Mouse (Mus musculus): Measurements from ENCODE around the gene Spef1. TPM values are rescaled to one million over a fixed set of nuclear protein-coding genes. Genes with fewer than 3 reads are reported as not detected.

Spef1 gene
- polyA plus RNA-seq, 1 experiment from 2014 or later: 11.5 TPM

DNA sequence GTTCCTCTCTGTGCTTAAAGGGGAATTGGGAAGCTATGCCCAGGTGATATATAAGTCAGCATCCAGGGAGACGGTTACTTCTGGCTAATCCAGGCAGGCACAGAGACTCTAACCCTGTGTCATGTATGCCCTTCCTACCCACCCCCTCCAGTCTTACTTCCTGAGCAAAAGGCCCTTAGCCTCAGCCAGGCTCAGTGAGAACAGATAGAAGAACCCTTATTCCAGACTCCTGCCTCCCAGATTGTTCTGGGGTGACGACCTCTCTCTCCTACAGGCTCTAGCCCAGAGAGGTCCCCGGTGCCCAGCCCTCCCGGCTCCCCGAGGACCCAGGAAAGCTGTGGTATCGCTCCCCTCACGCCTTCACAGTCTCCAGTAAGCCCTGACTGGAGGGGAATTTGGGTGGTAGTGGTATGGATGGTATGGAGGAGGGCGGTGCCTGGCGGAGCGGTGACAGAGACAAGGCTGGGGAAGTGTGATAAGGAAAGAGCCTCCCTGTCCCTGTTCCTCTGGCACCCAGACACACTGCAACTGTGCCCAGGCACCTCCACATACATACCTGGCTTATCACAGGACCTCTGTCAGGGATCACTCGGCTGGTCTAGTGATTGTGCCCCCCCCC lies 51.5 kb downstream of the Spef1 start:
- no peaks in the 10 kb centered on the region for H3K36me3 ChIP-seq
- H3K4me1 ChIP-seq (replicated peaks): no peaks in the 10 kb centered on the region
- H3K9me3 ChIP-seq: no peaks in the 10 kb centered on the region
- H3K4me3 ChIP-seq (replicated peaks): no peak overlapping the region
- H3K27ac ChIP-seq: no peak overlapping the region
- no peaks in the 10 kb centered on the region for H3K27me3 ChIP-seq
- WGBS: 80% methylated on average over 11 of the region's 11 CpGs
- no peak overlapping the region for H3K4me2 ChIP-seq (replicated peaks)
- no peak overlapping the region for H3K9ac ChIP-seq (replicated peaks)
- ATAC-seq: no peak

DNA sequence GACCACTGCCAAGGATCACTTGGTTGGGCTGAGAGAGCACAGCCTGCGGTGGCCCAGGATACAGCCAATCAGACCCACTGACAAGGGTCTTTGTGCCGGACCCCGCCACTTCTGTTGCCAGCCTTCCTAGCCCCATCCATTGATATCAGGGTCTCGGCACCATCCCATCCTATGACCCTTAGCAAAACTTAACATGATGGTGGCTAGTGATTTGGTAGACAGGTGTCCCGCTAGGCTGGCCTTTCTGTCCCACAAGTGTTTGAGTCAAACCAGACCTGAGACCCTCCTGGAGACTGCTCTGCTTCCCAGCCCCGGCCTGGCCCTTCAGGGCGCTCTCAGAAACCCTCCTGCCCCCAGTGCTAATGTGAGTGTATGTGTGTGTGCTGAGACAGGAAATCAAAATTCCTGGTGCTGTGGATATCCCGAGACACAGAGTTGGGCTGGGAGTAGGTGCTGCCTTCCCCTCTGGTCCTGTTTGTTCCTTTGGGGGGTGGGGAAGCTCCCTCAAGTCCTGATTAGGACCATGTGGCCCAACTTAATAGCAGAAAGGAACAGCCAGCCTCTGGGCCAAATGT lies 52.2 kb downstream of the Spef1 start:
- H3K9me3 ChIP-seq: no peaks in the 10 kb centered on the region
- H3K27ac ChIP-seq: no peak overlapping the region
- no peak overlapping the region for H3K4me3 ChIP-seq (replicated peaks)
- no peak overlapping the region for H3K9ac ChIP-seq (replicated peaks)
- no peak for ATAC-seq
- no peak overlapping the region for H3K4me2 ChIP-seq (replicated peaks)
- no peaks in the 10 kb centered on the region for H3K36me3 ChIP-seq
- H3K27me3 ChIP-seq: no peaks in the 10 kb centered on the region
- 83% methylated on average over 8 of the region's 8 CpGs for WGBS
- H3K4me1 ChIP-seq (replicated peaks): no peaks in the 10 kb centered on the region

DNA sequence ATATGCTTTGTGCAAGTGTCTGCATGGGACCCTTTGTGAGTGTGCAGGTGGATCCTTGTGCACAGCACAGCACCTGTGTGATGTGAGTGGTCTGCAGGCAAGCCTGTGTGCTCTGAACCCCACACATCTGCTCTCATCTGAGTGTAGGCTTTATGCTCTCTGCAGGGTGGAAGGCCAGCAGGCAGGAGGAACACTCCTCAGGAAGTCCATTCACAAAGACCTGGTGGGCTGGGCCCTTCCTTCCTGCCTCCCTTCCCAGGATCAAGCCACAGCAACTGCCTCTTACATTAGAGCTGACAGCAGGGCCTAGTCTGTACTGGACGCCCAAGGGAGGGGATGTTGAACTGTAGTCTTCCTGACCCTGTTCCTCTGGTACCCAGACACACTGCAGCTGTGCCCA lies 52.7 kb downstream of the Spef1 start:
- no peaks in the 10 kb centered on the region for H3K9me3 ChIP-seq
- H3K4me2 ChIP-seq (replicated peaks): no peak overlapping the region
- 72% methylated on average over 1 of the region's 1 CpGs for WGBS
- no peaks in the 10 kb centered on the region for H3K36me3 ChIP-seq
- H3K27me3 ChIP-seq: no peaks in the 10 kb centered on the region
- H3K4me1 ChIP-seq (replicated peaks): no peaks in the 10 kb centered on the region
- H3K27ac ChIP-seq: no peak overlapping the region
- H3K4me3 ChIP-seq (replicated peaks): no peak overlapping the region
- ATAC-seq: no peak
- H3K9ac ChIP-seq (replicated peaks): 0 out of 2 replicates have a peak overlapping the region, but pooled peaks have one; percentile 6

DNA sequence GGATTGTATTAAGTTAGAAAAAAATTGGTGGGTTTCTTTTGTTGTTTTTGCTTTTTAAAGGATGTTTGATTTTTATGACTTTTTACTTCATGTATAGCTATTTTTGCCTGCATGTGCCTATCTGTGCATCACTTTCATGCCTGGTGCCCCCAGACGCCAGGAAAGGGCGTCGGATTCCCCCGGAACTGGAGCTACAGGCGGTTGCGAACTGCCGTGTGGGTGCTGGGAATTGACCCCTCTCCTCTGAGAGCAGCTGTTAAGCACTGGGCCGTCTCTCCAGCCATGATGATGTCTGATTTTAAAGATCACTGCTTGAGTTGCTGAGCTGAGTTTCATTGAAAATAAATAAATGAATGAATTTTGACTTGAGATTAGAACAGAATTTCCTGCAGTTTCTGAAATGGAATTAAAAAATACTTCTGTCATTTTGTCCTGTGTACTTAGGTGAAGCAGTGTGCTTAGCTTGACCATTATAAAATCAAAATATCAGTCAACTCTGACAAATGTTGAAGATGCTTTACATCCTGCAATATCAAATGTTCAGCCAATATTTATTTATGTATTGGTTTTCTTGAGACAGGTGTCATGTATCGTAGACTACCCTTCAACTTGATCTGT lies 54.0 kb downstream of the Spef1 start, which contains the start of gene Gm11037:
TSS of gene Gm11037 (plus strand) at position 568 of the 618 bp plus-strand sequence.
- ATAC-seq: no peak
- WGBS: 91% methylated on average over 9 of the region's 9 CpGs
- Histone ChIP-seq H3K27ac (no peak within 1 kb of the TSS), H3K9ac (replicated peaks) (0 out of 2 replicates have a peak within 1 kb of the TSS, but pooled peaks have one; percentile 6), H3K9me3 (no peaks in the 10 kb centered on the region), H3K4me2 (replicated peaks) (no peak within 1 kb of the TSS), H3K4me3 (replicated peaks) (no peak within 1 kb of the TSS), H3K4me1 (replicated peaks) (no peaks in the 10 kb centered on the region), H3K27me3 (no peaks in the 10 kb centered on the region), H3K36me3 (no peaks in the 10 kb centered on the region)

DNA sequence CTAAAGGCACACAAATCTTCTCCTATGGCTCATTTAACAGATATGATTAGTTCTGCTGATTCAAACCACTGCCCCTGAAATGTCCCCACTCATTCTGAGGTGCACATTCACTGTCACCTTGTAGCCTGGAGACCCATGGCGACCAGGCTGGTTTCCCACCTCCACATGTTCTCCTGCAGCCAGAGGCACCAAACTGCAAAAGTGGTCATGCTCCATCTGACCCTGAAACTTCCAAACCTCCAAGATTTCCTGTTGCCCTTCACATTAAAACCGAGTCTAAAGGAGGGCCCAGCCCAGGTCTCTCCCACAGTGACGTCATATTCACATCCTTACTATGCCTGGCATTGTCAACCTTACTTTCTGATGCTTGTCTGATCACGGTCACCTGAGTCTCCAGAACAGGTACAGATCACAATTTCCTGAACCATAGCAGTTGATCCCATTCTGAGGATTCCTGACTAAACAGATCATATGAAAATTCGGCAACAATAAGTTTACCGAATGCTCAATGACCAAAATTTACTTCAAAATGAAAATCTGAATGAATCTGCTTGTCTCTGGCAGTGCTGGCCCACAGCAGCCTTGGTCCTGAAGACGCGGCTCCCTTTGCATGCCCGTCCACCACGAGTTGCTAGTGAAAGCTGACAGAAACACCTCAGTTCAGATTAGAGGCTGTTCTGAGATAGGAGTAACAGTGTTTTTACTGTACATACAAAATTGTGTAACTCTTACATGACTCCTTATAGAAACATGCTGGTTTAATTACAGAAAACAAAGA lies 54.8 kb downstream of the Spef1 start:
- Histone ChIP-seq H3K4me3 (replicated peaks) (no peak overlapping the region), H3K27me3 (no peaks in the 10 kb centered on the region), H3K9ac (replicated peaks) (no peak overlapping the region), H3K4me1 (replicated peaks) (peaks cover 5% of the 10 kb centered on the region), H3K36me3 (no peaks in the 10 kb centered on the region), H3K9me3 (no peaks in the 10 kb centered on the region), H3K27ac (no peak overlapping the region), H3K4me2 (replicated peaks) (no peak overlapping the region)
- WGBS: 85% methylated on average over 10 of the region's 10 CpGs
- no peak for ATAC-seq

DNA sequence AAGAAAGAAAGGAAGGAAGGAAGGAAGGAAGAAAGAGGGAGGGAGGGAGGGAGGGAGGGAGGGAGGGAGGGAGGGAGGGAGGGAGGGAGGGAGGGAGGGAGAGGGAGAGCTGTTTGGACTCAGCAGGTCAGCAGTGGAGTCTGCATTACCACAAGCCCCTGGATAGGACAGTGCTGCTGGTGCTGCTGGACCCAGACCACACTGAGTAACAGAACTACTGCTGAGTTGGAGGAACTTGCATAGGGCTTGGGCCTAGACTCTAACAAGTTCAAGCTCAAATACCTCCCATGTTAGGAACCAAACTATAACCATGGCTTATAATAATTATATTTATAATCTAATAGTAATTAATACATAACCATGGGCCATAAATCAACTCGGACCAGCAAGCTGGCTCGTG lies 56.2 kb downstream of the Spef1 start:
- Histone ChIP-seq H3K4me1 (replicated peaks) (peaks cover 15% of the 10 kb centered on the region), H3K9me3 (no peaks in the 10 kb centered on the region), H3K27me3 (no peaks in the 10 kb centered on the region), H3K9ac (replicated peaks) (no peak overlapping the region), H3K4me2 (replicated peaks) (no peak overlapping the region), H3K4me3 (replicated peaks) (no peak overlapping the region), H3K27ac (no peak overlapping the region), H3K36me3 (no peaks in the 10 kb centered on the region)
- whole genome bisulfite sequencing: 89% methylated on average over 2 of the region's 2 CpGs
- ATAC-seq: no peak

DNA sequence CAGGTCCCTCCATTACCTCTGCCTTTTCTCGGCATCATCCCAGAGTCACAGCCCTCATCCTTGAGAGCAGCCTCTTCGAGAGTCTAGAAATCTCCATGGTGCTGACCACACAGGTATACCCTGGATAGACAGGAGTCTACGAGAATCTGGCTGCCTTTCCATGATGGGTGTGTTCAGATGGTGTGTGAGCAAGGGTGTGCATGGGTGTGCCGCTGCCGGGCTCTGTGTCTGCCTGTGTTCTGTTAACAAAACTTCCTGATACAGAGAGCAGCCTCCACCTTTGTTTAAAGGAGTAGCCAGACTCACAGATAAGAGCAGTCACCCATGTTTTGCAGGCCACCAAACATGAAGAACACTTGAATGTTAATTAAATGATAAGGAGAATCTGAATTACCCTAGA lies 57.2 kb downstream of the Spef1 start:
- Histone ChIP-seq H3K4me3 (replicated peaks) (no peak overlapping the region), H3K4me2 (replicated peaks) (no peak overlapping the region), H3K9me3 (no peaks in the 10 kb centered on the region), H3K4me1 (replicated peaks) (peaks cover 15% of the 10 kb centered on the region), H3K36me3 (no peaks in the 10 kb centered on the region), H3K27me3 (0 out of 2 replicates have a peak, but pooled peaks cover 3% of the 10 kb centered on the region), H3K9ac (replicated peaks) (no peak overlapping the region), H3K27ac (no peak overlapping the region)
- ATAC-seq: no peak
- 91% methylated on average over 5 of the region's 5 CpGs for WGBS

DNA sequence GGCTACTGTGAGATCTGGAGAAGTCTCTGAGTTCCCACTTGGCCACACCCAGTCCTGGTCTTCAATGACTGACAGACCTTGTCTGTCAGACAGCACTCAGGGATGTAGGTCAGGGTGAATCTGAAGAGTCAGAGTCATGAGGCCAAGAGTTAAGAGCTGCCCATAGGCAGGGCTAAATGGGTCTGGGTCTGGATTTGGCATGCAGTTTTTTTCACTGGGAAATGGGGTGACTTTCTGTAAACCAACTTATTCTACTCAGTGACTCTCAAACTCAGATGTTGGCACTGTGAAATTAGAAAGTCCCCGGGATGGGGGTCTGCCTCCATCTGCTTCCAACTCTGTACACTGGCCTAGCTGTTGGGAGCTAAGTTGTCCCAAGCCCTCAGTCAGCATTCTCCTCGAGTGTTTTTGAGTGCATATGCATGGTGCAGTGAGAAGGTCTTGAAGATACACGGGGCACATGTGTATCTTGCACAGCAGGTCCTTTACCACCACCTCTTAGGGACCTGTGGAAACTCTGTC lies 58.4 kb downstream of the Spef1 start:
- 90% methylated on average over 3 of the region's 3 CpGs for WGBS
- Histone ChIP-seq H3K4me1 (replicated peaks) (peaks cover 15% of the 10 kb centered on the region), H3K36me3 (no peaks in the 10 kb centered on the region), H3K9ac (replicated peaks) (no peak overlapping the region), H3K4me3 (replicated peaks) (no peak overlapping the region), H3K27ac (no peak overlapping the region), H3K9me3 (no peaks in the 10 kb centered on the region), H3K4me2 (replicated peaks) (no peak overlapping the region), H3K27me3 (0 out of 2 replicates have a peak, but pooled peaks cover 3% of the 10 kb centered on the region)
- ATAC-seq: no peak

DNA sequence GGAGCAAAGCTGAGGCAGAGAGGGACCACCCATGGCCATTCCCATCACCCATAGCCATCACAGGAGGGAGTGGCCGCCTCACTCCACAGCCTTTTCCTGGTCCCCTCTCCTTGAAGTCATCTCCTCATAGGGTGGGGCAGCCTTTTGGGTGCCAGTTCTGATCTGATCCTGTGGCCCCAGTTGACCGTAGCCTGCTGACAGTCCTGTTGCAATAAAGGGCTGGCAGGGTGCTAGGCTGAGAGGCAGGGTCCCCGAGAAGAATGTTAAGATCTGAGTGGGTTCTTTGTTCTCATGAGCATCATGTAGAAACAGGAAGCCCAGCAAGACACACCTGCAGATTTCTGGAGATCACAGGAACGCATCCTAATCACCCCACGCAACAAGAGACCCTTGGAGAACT lies 58.9 kb downstream of the Spef1 start:
- no peak overlapping the region; the same call in 1 of the 2 replicates for H3K4me3 ChIP-seq (replicated peaks)
- 0 out of 2 replicates have a peak, but pooled peaks cover 3% of the 10 kb centered on the region for H3K27me3 ChIP-seq
- no peak overlapping the region for H3K9ac ChIP-seq (replicated peaks)
- peak overlapping the region; percentile 89; the same call in 1 of the 2 replicates for H3K4me2 ChIP-seq (replicated peaks)
- 91% methylated on average over 5 of the region's 5 CpGs for WGBS
- no peak overlapping the region for H3K27ac ChIP-seq
- no peaks in the 10 kb centered on the region for H3K9me3 ChIP-seq
- ATAC-seq: no peak
- H3K4me1 ChIP-seq (replicated peaks): peaks cover 15% of the 10 kb centered on the region
- no peaks in the 10 kb centered on the region for H3K36me3 ChIP-seq

DNA sequence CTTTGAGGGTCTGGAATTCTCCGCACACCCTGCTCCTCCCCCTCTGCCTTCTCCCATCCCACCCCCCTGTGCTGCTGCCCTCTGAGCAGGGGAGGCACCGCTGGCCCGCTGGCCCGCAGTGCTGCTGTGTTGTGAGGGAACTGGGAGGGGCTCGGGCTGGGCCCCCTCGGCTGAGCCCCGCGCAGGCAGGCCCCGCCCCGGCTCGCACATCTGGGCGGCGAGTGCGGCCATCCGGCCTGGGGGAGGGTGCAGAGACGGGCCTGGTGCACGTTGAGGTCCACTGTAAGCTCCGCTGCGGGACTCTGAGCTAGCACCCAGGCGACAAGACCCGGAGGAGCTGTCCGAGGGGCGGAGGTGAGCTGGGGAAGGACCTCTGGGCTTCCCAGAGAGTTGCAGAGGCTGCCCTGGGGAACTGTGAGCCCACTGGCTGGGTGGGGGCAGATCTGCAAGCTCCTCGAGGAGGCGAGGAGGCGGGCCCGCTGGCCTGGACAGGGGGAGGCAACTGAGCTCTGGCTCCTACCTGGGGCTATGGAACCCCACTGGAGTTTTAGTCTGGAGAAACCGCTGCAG lies 59.8 kb downstream of the Spef1 start, which contains the start of gene Hspa12b:
TSS of gene Hspa12b (plus strand) at position 120 of the 570 bp plus-strand sequence.
- peaks cover 15% of the 10 kb centered on the region for H3K4me1 ChIP-seq (replicated peaks)
- peak within 1 kb of the TSS; percentile 47 for H3K4me3 ChIP-seq (replicated peaks)
- 0 out of 2 replicates have a peak, but pooled peaks cover 3% of the 10 kb centered on the region for H3K27me3 ChIP-seq
- H3K36me3 ChIP-seq: no peaks in the 10 kb centered on the region
- peak within 1 kb of the TSS; percentile 89 for H3K4me2 ChIP-seq (replicated peaks)
- no peak within 1 kb of the TSS for H3K27ac ChIP-seq
- no peaks in the 10 kb centered on the region for H3K9me3 ChIP-seq
- ATAC-seq: peak; percentile 86
- WGBS: under 1% methylated on average over 27 of the region's 28 CpGs
- H3K9ac ChIP-seq (replicated peaks): peak within 1 kb of the TSS; percentile 78
